Mouse (Mus musculus): ENCODE data around the gene Ifit1bl2. TPM values are rescaled to one million over a fixed set of nuclear protein-coding genes. Genes with fewer than 3 reads are reported as not detected.
"Not testable (repeated sequence)": the region's sequence is repeated elsewhere in the genome, so short reads cannot be mapped to it uniquely, and the experiment has no call there.

Gene Ifit1bl2
- polyA plus RNA-seq, 1 experiment: 0.30 TPM

- 89% methylated on average over 2 of the region's 2 CpGs for WGBS
- Histone ChIP-seq H3K4me3 (replicated peaks; ENCODE audit: extremely low read depth, low read depth, low read length) (no peak overlapping the region), H3K4me1 (ENCODE audit: control insufficient read depth, insufficient read depth, low read length) (peaks cover 4% of the 10 kb centered on the region)
- DNase-seq: no peak
- no peak for TF ChIP-seq POLR2A (IDR thresholded peaks at IDR 0.05; ENCODE audit: borderline replicate concordance, extremely low read depth, low read depth, low read length)
- no peak for TF ChIP-seq CTCF (IDR thresholded peaks at IDR 0.05; ENCODE audit: insufficient read depth, low read length)
Measured at GRCm38 (mm10) chr19:34593456-34593855, 47.1 kb downstream of the Ifit1bl2 start.

GRCm38 (mm10) chr19:34588959-34589358 is 51.6 kb downstream of the Ifit1bl2 start:
- TF ChIP-seq CTCF (IDR thresholded peaks at IDR 0.05; ENCODE audit: insufficient read depth, low read length) (no peak), POLR2A (IDR thresholded peaks at IDR 0.05; ENCODE audit: borderline replicate concordance, extremely low read depth, low read depth, low read length) (no peak)
- Histone ChIP-seq H3K4me3 (replicated peaks; ENCODE audit: extremely low read depth, low read depth, low read length) (no peak overlapping the region), H3K4me1 (ENCODE audit: control insufficient read depth, insufficient read depth, low read length) (peaks cover 9% of the 10 kb centered on the region)
- no peak for DNase-seq

DNA sequence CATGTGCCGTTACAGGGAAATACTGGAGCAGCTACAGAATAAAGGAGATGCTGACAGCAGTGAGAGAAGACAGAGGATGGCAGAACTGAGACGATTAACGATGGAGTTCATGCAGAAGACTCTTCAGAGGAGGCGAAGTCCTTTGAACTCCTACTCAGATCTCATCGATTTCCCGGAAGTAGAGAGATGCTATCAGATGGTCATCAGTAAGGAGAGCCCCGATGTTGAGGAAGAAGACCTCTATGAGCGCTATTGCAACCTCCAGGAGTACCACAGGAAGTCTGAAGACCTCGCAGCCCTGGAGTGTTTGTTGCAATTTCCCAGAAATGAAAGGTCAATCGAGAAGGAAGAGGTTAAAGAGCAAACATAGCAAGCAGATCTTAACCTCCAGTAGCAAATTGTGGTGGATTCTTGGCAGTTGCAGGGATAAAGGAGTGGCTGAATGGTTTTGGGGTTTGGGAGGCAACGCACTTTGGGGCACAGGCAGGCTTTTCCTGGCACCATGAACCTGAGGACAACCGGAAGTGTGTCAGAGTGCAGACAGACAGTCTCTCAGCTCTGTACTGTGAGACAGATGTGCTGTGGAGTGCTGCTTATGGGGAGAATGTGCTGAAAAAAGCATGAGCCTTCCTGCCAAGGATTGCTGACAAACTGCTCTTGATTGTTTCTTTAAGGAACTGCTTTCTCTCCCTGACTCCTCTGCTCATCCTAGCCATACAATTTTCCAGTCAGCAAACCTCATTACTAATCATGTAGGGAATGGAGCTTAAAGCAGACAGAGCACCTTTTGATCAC is 52.4 kb downstream of the Ifit1bl2 start:
- not testable (repeated sequence) for DNase-seq; H3K4me1 ChIP-seq (ENCODE audit: control insufficient read depth, insufficient read depth, low read length); H3K4me3 ChIP-seq (replicated peaks; ENCODE audit: extremely low read depth, low read depth, low read length)
- WGBS: 48% methylated on average over 7 of the region's 12 CpGs

DNA sequence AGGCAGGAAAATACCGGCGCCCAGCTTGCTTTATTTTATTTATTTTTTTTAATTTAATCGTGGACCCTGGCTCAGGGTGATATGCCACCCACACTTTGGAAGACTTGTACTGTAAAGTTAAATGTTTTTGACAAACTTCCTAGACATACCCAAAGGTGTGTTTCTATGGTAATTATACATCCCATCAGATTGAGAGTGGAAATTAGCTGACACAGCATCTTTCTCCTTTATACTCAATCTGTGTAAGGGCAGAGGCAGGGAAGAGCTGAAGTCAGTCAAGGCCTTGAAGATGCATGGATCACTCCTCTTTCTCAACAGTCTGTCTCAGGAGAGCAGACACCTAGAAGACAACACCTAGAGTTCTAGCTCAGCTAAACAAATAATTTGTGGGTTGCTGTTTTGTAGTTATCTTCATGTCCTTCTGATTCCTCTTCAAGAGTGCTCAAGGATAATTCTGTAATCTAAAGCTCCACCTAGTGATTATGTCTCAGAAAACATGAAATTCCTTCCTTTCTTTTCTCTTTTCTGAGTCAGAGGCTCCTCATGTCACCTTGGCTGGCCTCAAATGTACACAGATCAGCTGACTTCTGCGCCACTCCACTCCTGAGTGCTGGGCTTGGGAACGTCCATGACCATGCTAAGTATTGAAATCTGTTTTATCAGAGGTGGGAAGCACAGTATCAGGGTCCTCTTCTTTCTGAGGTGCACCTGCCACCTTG is 54.6 kb downstream of the Ifit1bl2 start:
- not testable (repeated sequence) for H3K4me3 ChIP-seq (replicated peaks; ENCODE audit: extremely low read depth, low read depth, low read length); H3K4me1 ChIP-seq (ENCODE audit: control insufficient read depth, insufficient read depth, low read length); DNase-seq
- 60% methylated on average over 5 of the region's 5 CpGs for WGBS

DNA sequence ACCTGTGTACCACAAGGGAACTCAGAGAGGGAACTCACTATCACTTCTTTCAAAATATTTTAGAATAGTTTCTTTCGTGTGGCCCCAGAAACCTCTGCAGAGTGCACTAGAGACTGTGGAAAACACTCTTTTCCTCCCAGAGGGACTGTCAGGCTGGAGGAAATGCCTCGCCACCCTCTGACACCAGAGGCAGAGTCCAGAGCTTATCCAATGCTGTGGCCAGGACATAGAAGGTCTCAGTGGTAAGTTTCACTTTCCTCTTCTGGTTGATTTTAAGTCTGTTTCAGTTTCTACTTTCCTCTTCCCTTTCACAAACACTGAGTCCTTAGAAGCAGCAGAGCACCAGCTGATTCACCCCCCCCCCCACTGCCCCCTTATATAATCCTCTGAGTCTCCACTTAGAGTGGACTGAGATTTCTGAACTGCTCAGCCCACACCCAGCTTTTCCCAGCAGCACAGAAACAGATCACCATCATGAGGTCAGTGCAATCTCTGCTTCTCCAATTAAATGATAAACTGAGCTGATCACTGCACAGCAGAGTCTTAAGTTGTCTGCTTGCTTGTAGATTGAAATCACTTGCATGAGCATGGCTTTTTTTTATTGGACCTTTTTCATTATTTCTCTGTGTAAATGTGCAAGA is 57.3 kb downstream of the Ifit1bl2 start, which contains the start of gene Ifit3:
Gene Ifit3, plus strand, starts transcription at position 406 of the 641 bp plus-strand sequence.
- 4% methylated on average over 2 of the region's 2 CpGs for WGBS
- peak within 1 kb of the TSS; percentile 5 for H3K4me3 ChIP-seq (replicated peaks; ENCODE audit: extremely low read depth, low read depth, low read length)
- not testable (repeated sequence) for DNase-seq; H3K4me1 ChIP-seq (ENCODE audit: control insufficient read depth, insufficient read depth, low read length)

GRCm38 (mm10) chr19:34582696-34583095 is 57.8 kb downstream of the Ifit1bl2 start:
- 61% methylated on average over 2 of the region's 2 CpGs for WGBS
- H3K4me1 ChIP-seq (ENCODE audit: control insufficient read depth, insufficient read depth, low read length); DNase-seq; H3K4me3 ChIP-seq (replicated peaks; ENCODE audit: extremely low read depth, low read depth, low read length): not testable (repeated sequence)

DNA sequence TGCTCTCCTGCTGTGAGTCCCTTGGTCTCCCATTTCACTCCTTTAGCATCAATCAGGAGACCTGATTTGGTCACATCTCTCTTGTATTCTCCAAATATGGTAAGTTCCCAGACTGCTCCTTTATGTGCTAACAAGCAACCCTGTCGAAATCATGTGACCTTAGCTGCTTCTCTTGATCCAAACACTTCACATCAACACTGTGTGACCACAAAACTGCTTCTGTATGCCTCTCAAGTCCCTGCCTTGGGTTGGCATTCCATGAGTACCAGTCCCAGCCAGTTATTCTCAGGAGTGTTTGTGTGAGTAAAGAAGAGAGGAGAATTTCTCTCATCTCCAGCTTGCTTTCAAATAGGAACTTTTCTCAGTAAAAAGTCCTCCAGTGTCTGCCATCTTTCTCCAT is 63.4 kb downstream of the Ifit1bl2 start:
- WGBS: 54% methylated on average over 1 of the region's 1 CpGs
- no peak for DNase-seq
- Histone ChIP-seq H3K4me3 (replicated peaks; ENCODE audit: extremely low read depth, low read depth, low read length) (no peak overlapping the region), H3K4me1 (ENCODE audit: control insufficient read depth, insufficient read depth, low read length) (no peaks in the 10 kb centered on the region)
- TF ChIP-seq POLR2A (IDR thresholded peaks at IDR 0.05; ENCODE audit: borderline replicate concordance, extremely low read depth, low read depth, low read length) (no peak), CTCF (IDR thresholded peaks at IDR 0.05; ENCODE audit: insufficient read depth, low read length) (no peak)

DNA sequence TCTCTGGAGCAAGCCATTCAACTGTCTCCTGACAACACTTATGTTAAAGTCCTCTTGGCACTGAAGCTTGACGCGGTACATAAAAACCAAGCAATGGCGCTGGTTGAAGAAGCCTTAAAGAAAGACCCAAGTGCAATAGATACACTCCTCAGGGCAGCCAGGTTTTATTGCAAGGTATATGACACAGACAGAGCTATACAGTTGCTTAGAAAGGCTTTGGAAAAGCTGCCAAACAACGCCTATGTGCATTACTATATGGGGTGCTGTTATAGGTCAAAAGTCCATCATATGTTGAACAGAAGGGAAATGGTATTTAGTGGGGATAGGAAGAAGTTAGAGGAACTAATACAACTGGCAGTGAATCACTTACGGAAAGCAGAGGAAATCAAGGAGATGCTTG is 66.9 kb downstream of the Ifit1bl2 start:
- DNase-seq: no peak
- 89% methylated on average over 5 of the region's 5 CpGs for WGBS
- TF ChIP-seq CTCF (IDR thresholded peaks at IDR 0.05; ENCODE audit: insufficient read depth, low read length): no peak
- TF ChIP-seq POLR2A (IDR thresholded peaks at IDR 0.05; ENCODE audit: borderline replicate concordance, extremely low read depth, low read depth, low read length): no peak
- no peak overlapping the region for H3K4me3 ChIP-seq (replicated peaks; ENCODE audit: extremely low read depth, low read depth, low read length)
- H3K4me1 ChIP-seq (ENCODE audit: control insufficient read depth, insufficient read depth, low read length): no peaks in the 10 kb centered on the region; the same call in none of the 2 replicates

DNA sequence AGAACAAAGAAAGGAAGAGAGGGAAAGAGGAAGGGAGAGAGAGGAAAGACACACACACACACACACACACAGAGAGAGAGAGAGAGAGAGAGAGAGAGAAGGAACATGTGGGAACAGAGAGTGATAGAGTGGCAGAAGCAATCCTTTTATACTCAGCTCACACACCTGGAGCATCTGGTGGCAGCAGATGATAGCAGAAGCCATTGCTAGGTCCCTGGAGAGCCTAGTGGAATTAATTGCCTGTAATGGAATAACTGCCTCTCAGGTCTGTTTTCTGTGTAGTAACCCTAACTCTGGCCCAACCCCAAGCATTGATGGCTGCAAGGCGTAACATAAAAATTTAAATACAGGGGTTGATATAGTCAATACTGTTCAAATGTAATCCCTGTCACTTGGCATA is 69.5 kb downstream of the Ifit1bl2 start:
- H3K4me3 ChIP-seq (replicated peaks; ENCODE audit: extremely low read depth, low read depth, low read length): no peak overlapping the region

GRCm38 (mm10) chr19:34569896-34570476 is 70.6 kb downstream of the Ifit1bl2 start:
- H3K4me1 ChIP-seq (ENCODE audit: control insufficient read depth, insufficient read depth, low read length): no peaks in the 10 kb centered on the region; the same call in none of the 2 replicates
- no peak for TF ChIP-seq CTCF (IDR thresholded peaks at IDR 0.05; ENCODE audit: insufficient read depth, low read length)
- no peak for TF ChIP-seq POLR2A (IDR thresholded peaks at IDR 0.05; ENCODE audit: borderline replicate concordance, extremely low read depth, low read depth, low read length)
- 60% methylated on average over 4 of the region's 4 CpGs for WGBS
- H3K4me3 ChIP-seq (replicated peaks; ENCODE audit: extremely low read depth, low read depth, low read length): no peak overlapping the region
- no peak for DNase-seq

More for the DNA sequence above, 69.5 kb downstream of the Ifit1bl2 start:
- TF ChIP-seq POLR2A (IDR thresholded peaks at IDR 0.05; ENCODE audit: borderline replicate concordance, extremely low read depth, low read depth, low read length) (no peak), CTCF (IDR thresholded peaks at IDR 0.05; ENCODE audit: insufficient read depth, low read length) (no peak)
- 94% methylated on average over 1 of the region's 1 CpGs for WGBS
- DNase-seq: no peak
- no peaks in the 10 kb centered on the region; the same call in none of the 2 replicates for H3K4me1 ChIP-seq (ENCODE audit: control insufficient read depth, insufficient read depth, low read length)

Data from lung, adult 2 months (tissue).